Mouse (Mus musculus) cortical plate, adult 2 months (tissue): ENCODE data around the gene Gpr155.

Source experiments
- CTCF ChIP-seq: fragments of 200-500 bp; IDR thresholded peaks from 2 replicates; pipeline ENCODE4 v1.5.1; 2011; ENCODE audit warnings: mild to moderate bottlenecking, control low read depth, low read length; ENCODE audit not compliant: insufficient read depth; ENCODE audit errors: extremely low read depth
- POLR2A ChIP-seq: fragments of 200-500 bp; IDR thresholded peaks from 2 replicates; pipeline ENCODE4 v1.6.1; 2011; ENCODE audit warnings: mild to moderate bottlenecking, low read length, control low read depth; ENCODE audit not compliant: insufficient read depth; ENCODE audit errors: extremely low read depth

GRCm38 (mm10) chr2:73335949-73336348 is 50.4 kb downstream of the Gpr155 start:
- TF ChIP-seq CTCF (no peak), POLR2A (no peak)
